Mouse (Mus musculus) liver, embryonic 15.5 days (tissue): ENCODE results near the gene Zfp740. TPM values are rescaled to one million over a fixed set of nuclear protein-coding genes. Genes with fewer than 3 reads are reported as not detected.

Experiments
- ATAC-seq: fragments of 200-750 bp; cut with Nextera tagmentation; 2 replicates; pipeline ENCODE4 v1.8.0; 2017; ENCODE audit warnings: moderate number of reproducible peaks, mild to moderate bottlenecking, moderate library complexity; ENCODE audit not compliant: insufficient read depth
- H3K27ac ChIP-seq: fragments of 300-500 bp; sonication (generic); replicated peaks from 2 replicates; pipeline ENCODE4 v1.5.1; 2015; ENCODE audit warnings: mild to moderate bottlenecking, inconsistent platforms
- H3K27me3 ChIP-seq: fragments of 300-500 bp; sonication (generic); 2 replicates; pipeline ENCODE4 v1.6.1; 2015; ENCODE audit warnings: mild to moderate bottlenecking, inconsistent platforms
- H3K36me3 ChIP-seq: fragments of 300-500 bp; sonication (generic); replicated peaks from 2 replicates; pipeline ENCODE4 v1.6.1; 2015; ENCODE audit warnings: moderate library complexity, mild to moderate bottlenecking, inconsistent platforms
- H3K4me1 ChIP-seq: fragments of 300-500 bp; sonication (generic); replicated peaks from 2 replicates; pipeline ENCODE4 v1.6.1; 2015; ENCODE audit warnings: inconsistent platforms
- H3K4me2 ChIP-seq: fragments of 300-500 bp; sonication (generic); 2 replicates; pipeline ENCODE4 v1.6.1; 2015; ENCODE audit warnings: moderate library complexity, mild to moderate bottlenecking, inconsistent platforms
- H3K4me3 ChIP-seq: fragments of 300-500 bp; sonication (generic); replicated peaks from 2 replicates; pipeline ENCODE4 v1.5.1; 2015; ENCODE audit warnings: mild to moderate bottlenecking, inconsistent platforms
- H3K9ac ChIP-seq: fragments of 300-500 bp; sonication (generic); 2 replicates; pipeline ENCODE4 v1.6.1; 2015; ENCODE audit warnings: moderate library complexity, mild to moderate bottlenecking, inconsistent platforms
- H3K9me3 ChIP-seq: fragments of 300-500 bp; sonication (generic); replicated peaks from 2 replicates; pipeline ENCODE4 v1.6.1; 2016; ENCODE audit warnings: inconsistent platforms
- WGBS: fragments of 180-500 bp; shearing (Covaris S2); methylation state at CpG from one replicate; pipeline ENCODE4 v1.1.7; 2015; ENCODE audit warnings: mixed read lengths; ENCODE audit not compliant: insufficient replicate concordance; 5-methylcytosine and 5-hydroxymethylcytosine counted together
- polyA plus RNA-seq: library from polyadenylated mRNA; unstranded; fragments of >200 nt; fragmentation: Nextera tagmentation; extraction: Ambion mirVana; gene quantifications from 2 replicates; pipeline ENCODE4 v1.2.1, GENCODE M21; 2015

Gene Zfp740
- polyA plus RNA-seq, 1 experiment from 2014 or later = 15.3 TPM

GRCm38 (mm10) chr15:102192820-102193386, 10.1 kb upstream of the Zfp740 start:
- Histone ChIP-seq H3K4me1 (peaks cover 41% of the 10 kb centered on the region), H3K4me3 (no peak overlapping the region), H3K27ac (peak overlapping the region; percentile 69), H3K27me3 (no peaks in the 10 kb centered on the region), H3K36me3 (no peaks in the 10 kb centered on the region), H3K9ac (no peak overlapping the region), H3K9me3 (no peaks in the 10 kb centered on the region), H3K4me2 (no peak overlapping the region)
- WGBS = 17% methylated on average over 5 of the region's 5 CpGs
- no peak for ATAC-seq

DNA sequence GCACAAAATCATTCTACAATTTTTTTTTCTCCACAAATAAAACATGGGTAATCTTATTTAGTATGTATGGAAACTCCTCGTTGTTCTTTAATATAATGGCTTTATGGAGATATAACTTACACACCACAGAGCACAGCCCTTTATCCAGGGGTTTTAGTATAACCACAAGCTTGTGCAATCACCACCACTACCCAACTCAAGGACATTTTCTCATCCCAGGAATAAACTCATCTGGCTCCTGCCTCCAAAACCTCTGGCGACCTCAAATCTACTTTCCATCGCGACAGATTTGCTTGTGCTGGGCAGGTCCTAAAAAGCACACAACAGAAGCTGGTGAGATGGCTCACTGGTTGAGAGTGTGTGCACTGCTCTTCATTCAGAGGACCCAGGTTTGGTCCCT, 9.4 kb upstream of the Zfp740 start:
- H3K4me3 ChIP-seq = no peak overlapping the region
- no peaks in the 10 kb centered on the region for H3K36me3 ChIP-seq
- no peak overlapping the region for H3K9ac ChIP-seq
- H3K4me2 ChIP-seq = no peak overlapping the region
- H3K27me3 ChIP-seq = no peaks in the 10 kb centered on the region
- WGBS = 50% methylated on average over 4 of the region's 4 CpGs
- no peak for ATAC-seq
- H3K9me3 ChIP-seq = no peaks in the 10 kb centered on the region
- H3K27ac ChIP-seq = peak overlapping the region; percentile 15
- H3K4me1 ChIP-seq = peaks cover 44% of the 10 kb centered on the region

GRCm38 (mm10) chr15:102194439-102194838, 8.6 kb upstream of the Zfp740 start:
- H3K4me3 ChIP-seq = no peak overlapping the region
- H3K4me2 ChIP-seq = no peak overlapping the region
- H3K9ac ChIP-seq = no peak overlapping the region
- no peaks in the 10 kb centered on the region for H3K27me3 ChIP-seq
- 22% methylated on average over 4 of the region's 4 CpGs for WGBS
- peaks cover 47% of the 10 kb centered on the region for H3K4me1 ChIP-seq
- H3K9me3 ChIP-seq = no peaks in the 10 kb centered on the region
- H3K27ac ChIP-seq = peak overlapping the region; percentile 2; the same call in 1 of the 2 replicates
- no peak for ATAC-seq
- no peaks in the 10 kb centered on the region for H3K36me3 ChIP-seq

DNA sequence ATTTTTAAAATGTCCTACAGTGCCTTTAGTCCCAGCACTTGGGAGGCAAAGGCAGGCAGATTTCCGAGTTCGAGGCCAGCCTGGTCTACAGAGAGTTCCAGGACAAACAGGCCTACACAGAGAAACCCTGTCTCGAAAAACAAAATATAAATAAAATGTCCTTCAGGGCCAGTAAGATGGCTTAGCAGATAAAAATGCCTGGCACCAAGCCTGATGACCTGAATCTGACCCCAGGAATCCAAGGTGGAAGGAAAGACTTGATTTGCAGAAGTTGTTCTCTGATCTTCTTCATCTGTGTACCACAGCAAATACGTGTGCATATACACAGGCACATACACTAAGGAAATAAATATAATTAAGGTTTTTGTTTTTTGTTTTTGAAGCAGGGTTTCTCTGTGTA, 7.7 kb upstream of the Zfp740 start:
- no peaks in the 10 kb centered on the region for H3K9me3 ChIP-seq
- peaks cover 49% of the 10 kb centered on the region for H3K4me1 ChIP-seq
- 62% methylated on average over 4 of the region's 4 CpGs for WGBS
- no peak overlapping the region for H3K4me2 ChIP-seq
- no peak overlapping the region for H3K9ac ChIP-seq
- no peaks in the 10 kb centered on the region for H3K36me3 ChIP-seq
- H3K27ac ChIP-seq = no peak overlapping the region
- no peak for ATAC-seq
- H3K4me3 ChIP-seq = no peak overlapping the region
- H3K27me3 ChIP-seq = no peaks in the 10 kb centered on the region

- 63% methylated on average over 4 of the region's 4 CpGs for WGBS
- peak overlapping the region; percentile 31 for H3K27ac ChIP-seq
- ATAC-seq = no peak
These were observed 4.2 kb upstream of the Zfp740 start for GRCm38 (mm10) chr15:102198841-102199240.

DNA sequence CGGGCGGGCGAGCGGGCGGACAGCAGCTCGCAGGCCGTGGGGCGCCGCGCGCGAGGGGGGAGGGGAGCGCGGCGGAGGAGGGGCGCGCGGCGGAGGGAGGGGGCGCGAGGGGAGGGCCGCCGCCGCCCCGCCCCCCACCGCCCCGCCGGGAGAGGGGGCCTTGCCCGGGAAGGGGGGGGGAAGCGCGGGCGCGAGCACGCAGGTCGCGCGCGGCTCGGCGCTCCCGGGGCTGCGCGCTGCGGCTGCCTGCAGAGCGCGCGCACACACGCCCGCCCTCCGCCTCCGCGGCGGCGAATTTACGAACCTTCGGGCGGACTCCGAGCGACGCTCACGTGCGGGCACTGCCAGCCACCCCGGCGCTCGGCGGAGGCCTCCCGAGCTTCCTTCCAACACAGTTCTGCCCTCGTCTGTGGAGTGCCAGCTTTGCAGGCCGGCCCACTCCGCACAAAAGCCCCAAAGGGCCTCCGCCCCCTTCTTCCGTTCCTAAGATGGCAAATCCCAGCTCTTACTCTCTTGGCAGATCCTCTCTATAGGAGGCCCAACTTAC, 859 bp downstream of the Zfp740 start:
- H3K27me3 ChIP-seq = no peaks in the 10 kb centered on the region
- peak overlapping the region; percentile 91 for H3K4me3 ChIP-seq
- peaks cover 40% of the 10 kb centered on the region for H3K36me3 ChIP-seq
- peak; percentile 65 for ATAC-seq
- peaks cover 60% of the 10 kb centered on the region for H3K4me1 ChIP-seq
- peak overlapping the region; percentile 89 for H3K9ac ChIP-seq
- no peaks in the 10 kb centered on the region for H3K9me3 ChIP-seq
- under 1% methylated on average over 54 of the region's 72 CpGs for WGBS
- peak overlapping the region; percentile 97 for H3K27ac ChIP-seq
- peak overlapping the region; percentile 96 for H3K4me2 ChIP-seq

More at GRCm38 (mm10) chr15:102198841-102199240, 4.2 kb upstream of the Zfp740 start:
- peaks cover 48% of the 10 kb centered on the region for H3K4me1 ChIP-seq
- H3K27me3 ChIP-seq = no peaks in the 10 kb centered on the region
- no peak overlapping the region for H3K4me2 ChIP-seq
- no peak overlapping the region for H3K4me3 ChIP-seq
- no peaks in the 10 kb centered on the region for H3K9me3 ChIP-seq
- H3K9ac ChIP-seq = no peak overlapping the region
- no peaks in the 10 kb centered on the region for H3K36me3 ChIP-seq

GRCm38 (mm10) chr15:102204674-102205505, 1.8 kb downstream of the Zfp740 start, which contains the start of gene Csad:
Gene Csad, minus strand, starts transcription at chr15:102204724.
- no peaks in the 10 kb centered on the region for H3K27me3 ChIP-seq
- peak within 1 kb of the TSS; percentile 91 for H3K4me3 ChIP-seq
- peak within 1 kb of the TSS; percentile 89 for H3K9ac ChIP-seq
- ATAC-seq = no peak
- peak within 1 kb of the TSS; percentile 96 for H3K4me2 ChIP-seq
- peak within 1 kb of the TSS; percentile 97 for H3K27ac ChIP-seq
- no peaks in the 10 kb centered on the region for H3K9me3 ChIP-seq
- WGBS = 73% methylated on average over 19 of the region's 19 CpGs
- H3K4me1 ChIP-seq = peaks cover 52% of the 10 kb centered on the region
- H3K36me3 ChIP-seq = peaks cover 50% of the 10 kb centered on the region

- Histone ChIP-seq H3K9ac (no peak overlapping the region), H3K4me1 (peaks cover 46% of the 10 kb centered on the region), H3K27ac (no peak overlapping the region), H3K9me3 (no peaks in the 10 kb centered on the region), H3K4me2 (peak overlapping the region; percentile 96), H3K36me3 (peaks cover 59% of the 10 kb centered on the region), H3K27me3 (no peaks in the 10 kb centered on the region), H3K4me3 (peak overlapping the region; percentile 91; the same call in 1 of the 2 replicates)
- ATAC-seq = no peak
- WGBS = 84% methylated on average over 8 of the region's 8 CpGs
These were observed 2.7 kb downstream of the Zfp740 start for GRCm38 (mm10) chr15:102205779-102206178.

DNA sequence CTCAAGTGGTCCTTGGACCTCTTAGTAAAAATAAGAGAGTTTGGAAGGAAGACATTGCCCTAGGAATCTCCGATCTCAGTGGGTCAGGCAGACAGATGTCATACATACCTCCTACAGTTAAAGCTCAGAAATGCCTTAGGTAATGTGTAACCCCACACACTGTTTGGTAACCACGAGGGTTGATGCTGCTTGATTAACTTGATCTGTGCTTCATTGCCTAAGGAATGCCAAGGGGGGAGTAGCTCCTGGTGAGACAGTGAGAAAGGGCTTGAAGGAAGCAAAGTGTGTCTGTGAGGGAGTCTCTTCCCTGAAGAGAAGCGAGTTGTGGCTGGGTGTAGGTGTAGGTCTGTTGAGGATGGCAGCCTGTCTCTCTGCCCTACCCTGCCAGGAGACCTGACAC, 4.3 kb downstream of the Zfp740 start:
- WGBS = 81% methylated on average over 3 of the region's 3 CpGs
- no peak overlapping the region for H3K4me2 ChIP-seq
- no peak overlapping the region for H3K9ac ChIP-seq
- peaks cover 75% of the 10 kb centered on the region for H3K36me3 ChIP-seq
- H3K4me1 ChIP-seq = peaks cover 35% of the 10 kb centered on the region
- ATAC-seq = no peak
- H3K27ac ChIP-seq = no peak overlapping the region
- no peaks in the 10 kb centered on the region for H3K9me3 ChIP-seq
- H3K4me3 ChIP-seq = no peak overlapping the region
- H3K27me3 ChIP-seq = no peaks in the 10 kb centered on the region

- Histone ChIP-seq H3K9me3 (no peaks in the 10 kb centered on the region), H3K9ac (no peak overlapping the region), H3K27me3 (no peaks in the 10 kb centered on the region), H3K4me1 (peaks cover 27% of the 10 kb centered on the region), H3K36me3 (peaks cover 82% of the 10 kb centered on the region), H3K4me2 (no peak overlapping the region), H3K4me3 (no peak overlapping the region), H3K27ac (no peak overlapping the region)
- 48% methylated on average over 9 of the region's 9 CpGs for WGBS
- ATAC-seq = no peak
These were observed 5.1 kb downstream of the Zfp740 start for GRCm38 (mm10) chr15:102208092-102208561.

- WGBS = 87% methylated on average over 8 of the region's 8 CpGs
- H3K9ac ChIP-seq = no peak overlapping the region
- H3K36me3 ChIP-seq = peaks cover 92% of the 10 kb centered on the region
- no peaks in the 10 kb centered on the region for H3K27me3 ChIP-seq
- no peak for ATAC-seq
- no peaks in the 10 kb centered on the region for H3K9me3 ChIP-seq
- no peak overlapping the region for H3K4me3 ChIP-seq
- H3K4me2 ChIP-seq = no peak overlapping the region
- H3K27ac ChIP-seq = no peak overlapping the region
- H3K4me1 ChIP-seq = peaks cover 26% of the 10 kb centered on the region
These were observed 6.1 kb downstream of the Zfp740 start for GRCm38 (mm10) chr15:102209114-102209513.
